Mouse (Mus musculus) liver, adult 2 months (tissue): Measurements from ENCODE around the gene Dda1. TPM values are rescaled to one million over a fixed set of nuclear protein-coding genes. Genes with fewer than 3 reads are reported as not detected.

ENCODE experiments used
- DNase-seq: peaks from one replicate; pipeline ENCODE4 v3.0.0-alpha.2; 2011; ENCODE audit warnings: low read depth, low spot score; ENCODE audit errors: extremely low read depth
- H3K27ac ChIP-seq: fragments of 200-500 bp; replicated peaks from 2 replicates; pipeline ENCODE4 v1.5.1; 2012; ENCODE audit warnings: low read depth, mild to moderate bottlenecking, control low read depth, inconsistent platforms, low read length; ENCODE audit not compliant: insufficient read depth
- H3K27me3 ChIP-seq: fragments of 200-500 bp; 2 replicates; pipeline ENCODE4 v1.6.1; 2012; ENCODE audit warnings: mild to moderate bottlenecking, moderate library complexity, low read length, inconsistent platforms; ENCODE audit not compliant: control insufficient read depth, insufficient read depth
- H3K36me3 ChIP-seq: fragments of 200-500 bp; 2 replicates; pipeline ENCODE4 v1.6.1; 2012; ENCODE audit warnings: low read length, inconsistent platforms; ENCODE audit not compliant: control insufficient read depth, insufficient read depth
- H3K4me1 ChIP-seq: fragments of 200-500 bp; 2 replicates; pipeline ENCODE4 v1.6.1; 2011; ENCODE audit warnings: low read length; ENCODE audit not compliant: control insufficient read depth, insufficient read depth
- H3K4me3 ChIP-seq: fragments of 200-500 bp; 2 replicates; pipeline ENCODE4 v1.5.1; 2011; ENCODE audit warnings: low read depth, mild to moderate bottlenecking, control low read depth, low read length, moderate library complexity; ENCODE audit not compliant: insufficient read depth
- H3K79me2 ChIP-seq: fragments of 200-500 bp; 2 replicates; pipeline ENCODE4 v1.6.1; 2012; ENCODE audit warnings: inconsistent platforms, mild to moderate bottlenecking, low read length, moderate library complexity; ENCODE audit not compliant: control insufficient read depth, insufficient read depth
- H3K9ac ChIP-seq: fragments of 200-500 bp; 2 replicates; pipeline ENCODE4 v1.6.1; 2012; ENCODE audit warnings: low read depth, mild to moderate bottlenecking, control low read depth, inconsistent platforms, low read length
- CTCF ChIP-seq: fragments of 200-500 bp; IDR thresholded peaks from 2 replicates; pipeline ENCODE4 v1.5.1; 2011; ENCODE audit warnings: low read depth, low read length, control low read depth
- POLR2A ChIP-seq: fragments of 200-500 bp; IDR thresholded peaks from 2 replicates; pipeline ENCODE4 v1.6.1; 2011; ENCODE audit warnings: low read length, control low read depth; ENCODE audit not compliant: insufficient read depth; ENCODE audit errors: extremely low read depth
- WGBS: fragments of 180-500 bp; shearing (Covaris S2); methylation state at CpG from one replicate; pipeline ENCODE4 v1.1.7; 2018; 5-methylcytosine and 5-hydroxymethylcytosine counted together
- polyA plus RNA-seq: library from polyadenylated mRNA; depleted of rRNA; stranded (reverse); fragments of >200 nt; gene quantifications from 2 replicates; pipeline ENCODE4 v1.2.3, GENCODE M21; 2012
- total RNA-seq: library from RNA; depleted of rRNA; stranded (reverse); fragments of >200 nt; gene quantifications from 2 replicates; pipeline ENCODE4 v1.2.3, GENCODE M21; 2014

Gene Dda1
- total and polyA plus RNA-seq, 2 experiments, result 7.7 to 34.1 TPM

- no peaks in the 10 kb centered on the region for H3K4me1 ChIP-seq
- H3K4me3 ChIP-seq, result no peak overlapping the region
- TF ChIP-seq POLR2A (no peak), CTCF (no peak)
- H3K27ac ChIP-seq, result no peak overlapping the region
- no peaks in the 10 kb centered on the region for H3K36me3 ChIP-seq
- H3K27me3 ChIP-seq, result no peaks in the 10 kb centered on the region
- no peak for DNase-seq
- no peak overlapping the region for H3K9ac ChIP-seq
- H3K79me2 ChIP-seq, result no peaks in the 10 kb centered on the region
- 77% methylated on average over 4 of the region's 4 CpGs for WGBS
These were observed 17.7 kb upstream of the Dda1 start for GRCm38 (mm10) chr8:71451337-71451736.

- H3K79me2 ChIP-seq, result no peaks in the 10 kb centered on the region
These were observed 17.2 kb upstream of the Dda1 start for GRCm38 (mm10) chr8:71451777-71452176.

GRCm38 (mm10) chr8:71452669-71453068 lies 16.3 kb upstream of the Dda1 start:
- Histone ChIP-seq H3K4me3 (no peak overlapping the region), H3K79me2 (no peaks in the 10 kb centered on the region), H3K27me3 (no peaks in the 10 kb centered on the region), H3K4me1 (no peaks in the 10 kb centered on the region), H3K36me3 (no peaks in the 10 kb centered on the region), H3K27ac (no peak overlapping the region), H3K9ac (no peak overlapping the region)
- DNase-seq, result no peak
- WGBS, result 71% methylated on average over 2 of the region's 2 CpGs
- TF ChIP-seq CTCF (no peak), POLR2A (no peak)

More at GRCm38 (mm10) chr8:71451777-71452176, 17.2 kb upstream of the Dda1 start:
- Histone ChIP-seq H3K4me3 (no peak overlapping the region), H3K9ac (no peak overlapping the region), H3K27me3 (no peaks in the 10 kb centered on the region), H3K36me3 (no peaks in the 10 kb centered on the region), H3K27ac (no peak overlapping the region), H3K4me1 (no peaks in the 10 kb centered on the region)
- DNase-seq, result no peak
- TF ChIP-seq POLR2A (no peak), CTCF (no peak)
- 64% methylated on average over 11 of the region's 11 CpGs for WGBS

GRCm38 (mm10) chr8:71454668-71455067 lies 14.3 kb upstream of the Dda1 start:
- no peak overlapping the region for H3K4me3 ChIP-seq
- H3K27me3 ChIP-seq, result no peaks in the 10 kb centered on the region
- no peaks in the 10 kb centered on the region for H3K79me2 ChIP-seq
- no peaks in the 10 kb centered on the region for H3K4me1 ChIP-seq
- H3K27ac ChIP-seq, result no peak overlapping the region
- no peak overlapping the region for H3K9ac ChIP-seq
- H3K36me3 ChIP-seq, result no peaks in the 10 kb centered on the region
- WGBS, result 82% methylated on average over 8 of the region's 8 CpGs
- TF ChIP-seq POLR2A (no peak), CTCF (no peak)
- DNase-seq, result no peak

GRCm38 (mm10) chr8:71456906-71457305 lies 12.1 kb upstream of the Dda1 start:
- no peaks in the 10 kb centered on the region for H3K36me3 ChIP-seq
- H3K4me1 ChIP-seq, result no peaks in the 10 kb centered on the region
- no peak for DNase-seq
- 55% methylated on average over 22 of the region's 22 CpGs for WGBS
- H3K79me2 ChIP-seq, result no peaks in the 10 kb centered on the region
- H3K27me3 ChIP-seq, result no peaks in the 10 kb centered on the region
- H3K9ac ChIP-seq, result no peak overlapping the region
- H3K27ac ChIP-seq, result no peak overlapping the region
- no peak overlapping the region for H3K4me3 ChIP-seq
- TF ChIP-seq POLR2A (no peak), CTCF (no peak)

- no peak for TF ChIP-seq POLR2A
- no peak for TF ChIP-seq CTCF
- H3K9ac ChIP-seq, result no peak overlapping the region
- WGBS, result 90% methylated on average over 20 of the region's 20 CpGs
- H3K4me1 ChIP-seq, result peaks cover 5% of the 10 kb centered on the region; the same call in 1 of the 2 replicates
- no peaks in the 10 kb centered on the region for H3K36me3 ChIP-seq
- no peak overlapping the region for H3K27ac ChIP-seq
- H3K4me3 ChIP-seq, result no peak overlapping the region
- no peaks in the 10 kb centered on the region for H3K27me3 ChIP-seq
- H3K79me2 ChIP-seq, result no peaks in the 10 kb centered on the region
- DNase-seq, result no peak
These were observed 11.2 kb upstream of the Dda1 start for GRCm38 (mm10) chr8:71457659-71458270.
